Mouse (Mus musculus) ES-CJ7 (cell line): Measurements from ENCODE around the gene Krt222.
"Not testable (repeated sequence)": the region's sequence is repeated elsewhere in the genome, so short reads cannot be mapped to it uniquely, and the experiment has no call there.

ENCODE experiments used
- DNase-seq: peaks from one replicate; pipeline ENCODE4 v3.0.0; 2011; ENCODE audit warnings: low read depth, low spot score

Gene Krt222

GRCm38 (mm10) chr11:99243820-99244374 lies at the start of gene Krt222:
Krt222 (minus strand) TSS chr11:99244085.
- peak; percentile 88 for DNase-seq

DNA sequence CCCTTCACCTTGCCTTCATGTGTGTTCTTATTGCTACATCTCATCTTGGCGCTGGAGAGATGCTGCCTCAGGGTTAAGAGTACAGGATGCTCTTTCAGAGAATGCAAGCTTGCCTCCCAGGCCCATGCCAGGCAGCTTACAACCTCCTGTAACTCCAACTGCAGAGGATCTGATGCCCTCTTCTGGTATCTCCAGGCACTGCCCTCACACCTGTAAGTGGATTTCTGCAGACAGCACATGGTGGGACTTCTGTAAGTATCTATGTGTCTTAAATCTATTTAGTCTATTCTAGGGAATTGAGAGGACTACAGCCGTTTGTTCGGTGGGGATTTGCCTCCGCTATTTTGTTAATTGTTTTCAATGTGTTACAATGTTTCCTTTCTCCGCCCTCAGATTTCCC lies 49.0 kb upstream of the Krt222 start:
- peak; percentile 76 for DNase-seq

DNA sequence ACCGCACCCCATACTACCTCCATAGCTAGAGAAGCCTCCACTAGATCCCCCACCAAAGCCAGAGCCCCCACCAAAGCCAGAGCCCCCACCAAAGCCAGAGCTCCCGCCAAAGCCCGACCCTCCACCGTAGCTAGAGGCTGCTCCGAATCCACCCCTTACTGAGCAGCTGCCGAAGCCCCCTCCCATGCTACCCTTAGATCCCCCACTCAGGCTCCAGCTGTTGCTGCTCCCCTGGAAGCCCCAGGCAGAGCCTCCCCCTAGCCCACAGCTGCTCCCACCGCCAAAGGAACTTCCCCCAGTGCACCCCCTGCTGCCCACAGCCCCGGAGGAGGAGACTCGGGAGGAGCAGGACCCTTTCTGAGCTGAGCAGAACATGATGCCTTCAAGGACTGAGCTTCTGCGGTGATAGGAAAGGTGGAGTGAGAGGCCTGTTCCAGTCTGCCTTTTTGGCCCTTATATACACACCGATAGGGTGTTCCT lies 41.0 kb upstream of the Krt222 start, which contains the start of gene Krt24:
Gene Krt24, minus strand, starts transcription at position 430 of the 480 bp plus-strand sequence.
- no peak for DNase-seq

DNA sequence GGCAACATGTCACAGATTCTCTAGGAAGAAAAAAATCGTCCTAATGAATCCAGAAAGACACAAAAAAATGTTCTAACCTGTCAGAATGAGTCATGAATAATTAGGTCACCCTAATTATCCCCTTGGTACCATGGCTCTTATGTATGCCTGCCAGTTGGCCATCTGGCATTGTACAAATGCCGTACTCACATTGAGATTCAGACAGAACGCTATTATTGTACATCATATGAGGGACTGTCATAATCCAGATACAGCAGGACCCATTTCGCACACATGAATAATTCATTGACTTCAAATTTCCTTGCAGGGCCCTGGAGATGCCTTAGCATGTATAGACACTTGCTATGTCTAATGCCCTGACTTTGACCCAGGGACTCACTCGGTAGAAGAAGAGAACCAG lies 40.1 kb upstream of the Krt222 start:
- no peak for DNase-seq

- no peak for DNase-seq
These were observed 39.4 kb upstream of the Krt222 start for GRCm38 (mm10) chr11:99283334-99283733.

DNA sequence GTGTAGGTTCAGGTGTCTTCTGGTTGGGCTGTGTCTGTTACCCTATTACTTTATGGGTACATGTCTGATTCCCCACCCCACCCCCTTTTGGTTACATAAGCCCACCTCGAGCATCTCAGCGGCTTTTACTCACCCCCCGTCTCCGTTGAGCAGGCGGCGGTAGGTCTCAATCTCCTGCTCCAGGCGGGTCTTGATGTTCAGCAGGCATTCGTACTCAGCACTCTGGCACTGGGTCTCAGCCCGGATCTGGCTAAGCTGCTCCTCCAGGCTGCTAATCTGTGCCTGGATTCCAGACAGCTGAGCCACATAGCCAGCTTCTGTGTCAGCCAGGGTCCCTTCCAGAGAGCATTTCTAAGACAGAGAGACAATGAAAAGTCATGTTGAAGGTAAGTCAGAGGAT lies 37.2 kb upstream of the Krt222 start:
- no peak for DNase-seq

GRCm38 (mm10) chr11:99279986-99280385 lies 36.1 kb upstream of the Krt222 start:
- no peak for DNase-seq

DNA sequence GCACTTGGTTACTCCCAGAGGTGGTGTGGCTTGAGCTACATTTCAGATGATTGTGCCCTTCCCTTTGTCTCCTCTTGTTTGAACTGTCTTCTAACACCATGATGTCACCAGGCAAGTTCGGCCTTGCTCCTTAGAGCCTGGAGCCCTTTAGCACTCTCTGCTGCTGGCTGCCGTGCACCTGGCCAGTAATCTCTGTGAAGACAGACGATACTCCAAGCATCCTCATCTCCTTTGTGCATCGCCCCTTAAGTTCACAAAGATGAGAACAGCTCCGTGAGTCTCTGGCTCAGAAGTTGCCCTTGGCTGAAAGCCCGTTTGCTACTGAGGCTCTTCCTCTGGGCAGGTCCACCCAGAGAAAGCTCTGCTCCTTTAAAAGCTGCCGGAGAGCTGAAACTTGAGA lies 32.9 kb upstream of the Krt222 start:
- no peak for DNase-seq

DNA sequence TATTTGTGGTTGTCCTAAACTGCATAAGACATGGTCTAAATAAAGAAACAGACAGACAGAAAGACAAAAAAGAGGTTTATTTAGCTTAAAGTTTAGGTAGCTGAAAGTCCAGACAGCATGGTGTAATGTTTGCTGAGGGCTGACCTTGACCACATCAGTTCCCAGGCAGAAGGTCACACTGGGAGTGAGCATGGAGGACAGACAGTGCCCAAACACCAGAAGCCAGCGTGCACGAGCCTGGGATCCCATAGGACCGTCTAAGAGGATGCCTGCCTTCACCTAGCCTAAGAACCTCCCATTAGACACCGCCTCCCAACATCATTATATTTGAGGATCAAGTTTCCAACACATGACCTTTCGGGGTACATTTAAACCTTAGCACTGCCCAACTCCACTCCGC lies 31.7 kb upstream of the Krt222 start:
- DNase-seq, result no peak

GRCm38 (mm10) chr11:99272721-99273120 lies 28.8 kb upstream of the Krt222 start:
- no peak for DNase-seq

DNA sequence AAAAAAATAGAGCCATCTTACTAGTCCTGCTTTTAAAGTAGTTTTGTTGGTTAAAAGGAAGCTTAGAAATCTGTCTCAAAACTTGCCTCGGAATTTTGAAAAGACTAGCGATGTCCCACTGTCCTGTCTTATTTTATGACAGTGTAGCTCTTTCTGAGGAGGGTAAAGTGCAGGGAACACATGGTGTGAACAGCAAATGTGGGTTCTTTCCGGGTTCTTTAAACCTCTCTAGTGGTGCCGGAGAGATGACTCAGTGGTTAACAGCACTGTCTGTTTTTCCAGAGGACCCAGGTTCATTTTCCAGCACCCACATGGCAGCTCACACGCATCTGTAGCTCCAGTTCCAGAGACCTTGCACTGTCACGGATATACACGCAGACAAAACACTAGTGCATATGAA lies 25.3 kb upstream of the Krt222 start:
- DNase-seq, result no peak

DNA sequence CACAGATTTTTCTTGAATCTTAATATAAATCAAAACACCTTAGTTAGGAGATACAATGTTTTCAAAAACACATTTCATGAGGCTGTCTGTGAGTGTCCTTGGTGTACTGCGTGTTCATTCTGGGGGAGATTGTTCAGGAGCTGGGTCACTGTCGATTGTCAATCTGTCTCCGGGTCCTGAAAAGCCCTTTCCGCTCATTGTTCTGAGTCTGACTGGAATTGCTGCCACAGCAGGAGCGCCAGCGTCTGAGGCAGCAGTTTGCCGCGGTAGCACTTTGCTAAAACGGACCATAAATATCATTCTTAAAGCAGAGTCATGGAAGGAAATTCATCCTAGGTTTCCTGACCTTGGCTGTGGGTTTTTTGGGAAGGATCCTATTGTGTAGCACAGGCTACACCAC lies 21.9 kb upstream of the Krt222 start:
- no peak for DNase-seq

DNA sequence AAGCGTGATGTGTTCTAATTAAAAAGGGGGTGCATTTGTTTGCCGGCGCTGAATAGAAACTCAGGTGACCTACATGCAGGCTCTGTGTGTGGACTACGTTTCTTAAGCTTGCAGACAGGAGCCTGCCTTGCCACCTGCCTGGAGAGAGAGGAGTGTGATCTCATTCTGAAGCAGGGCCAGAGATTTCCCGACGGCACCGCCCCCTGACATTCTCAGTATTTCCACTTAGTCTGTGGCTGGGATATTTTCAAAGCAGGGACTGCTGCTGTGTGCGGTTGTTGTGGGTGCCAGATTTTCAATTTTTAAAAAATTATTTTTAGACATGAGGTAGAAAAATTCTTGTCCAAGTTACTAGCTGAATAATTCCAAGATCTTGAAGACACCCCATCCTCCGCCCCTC lies 21.3 kb upstream of the Krt222 start:
- no peak for DNase-seq

DNA sequence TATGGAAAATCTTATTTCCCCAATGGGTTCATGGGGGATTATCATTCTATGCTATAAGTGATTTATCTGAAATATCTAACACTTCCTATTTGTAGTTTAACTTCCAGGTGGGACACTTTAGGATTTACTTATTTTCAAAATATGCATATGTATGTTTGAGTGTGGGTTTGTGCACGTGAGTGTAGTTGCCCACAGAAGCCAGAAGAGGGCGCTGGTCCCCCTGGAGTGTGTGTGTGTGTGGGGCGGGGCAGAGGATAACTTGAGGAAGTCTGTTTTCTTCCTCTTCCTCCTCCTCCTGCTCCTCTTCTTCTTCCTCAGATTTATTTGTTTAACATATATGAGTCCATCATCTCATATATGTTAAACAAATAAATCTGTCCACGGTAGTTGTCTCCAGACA lies 12.3 kb upstream of the Krt222 start:
- DNase-seq, result no peak

- no peak for DNase-seq
These were observed 11.4 kb upstream of the Krt222 start for GRCm38 (mm10) chr11:99255316-99255715.

GRCm38 (mm10) chr11:99253893-99254292 lies 10.0 kb upstream of the Krt222 start:
- DNase-seq, result no peak

GRCm38 (mm10) chr11:99252671-99253070 lies 8.8 kb upstream of the Krt222 start:
- DNase-seq, result no peak

GRCm38 (mm10) chr11:99250666-99251065 lies 6.8 kb upstream of the Krt222 start:
- no peak for DNase-seq

GRCm38 (mm10) chr11:99250241-99250640 lies 6.4 kb upstream of the Krt222 start:
- no peak for DNase-seq

GRCm38 (mm10) chr11:99249115-99249514 lies 5.2 kb upstream of the Krt222 start:
- DNase-seq, result peak; percentile 55

DNA sequence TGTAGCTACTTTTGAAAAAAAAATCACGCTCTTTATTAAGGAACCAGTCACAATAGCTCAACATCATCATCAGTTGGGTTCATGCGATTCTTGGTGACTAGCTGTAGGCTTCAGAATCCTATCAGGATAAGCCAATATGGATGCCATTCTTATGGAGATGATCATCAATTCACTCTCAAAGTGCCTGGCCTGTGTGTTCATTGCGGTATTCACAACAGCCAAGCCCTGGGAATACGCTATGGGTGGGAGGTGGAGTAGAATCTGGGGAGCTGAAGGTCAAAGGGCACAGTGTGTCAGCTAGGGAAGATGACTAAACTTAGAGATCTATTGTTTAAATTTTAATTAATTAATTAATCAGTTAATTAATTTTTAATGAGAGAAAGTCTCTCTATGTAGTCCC lies 4.0 kb upstream of the Krt222 start:
- peak; percentile 46 for DNase-seq

DNA sequence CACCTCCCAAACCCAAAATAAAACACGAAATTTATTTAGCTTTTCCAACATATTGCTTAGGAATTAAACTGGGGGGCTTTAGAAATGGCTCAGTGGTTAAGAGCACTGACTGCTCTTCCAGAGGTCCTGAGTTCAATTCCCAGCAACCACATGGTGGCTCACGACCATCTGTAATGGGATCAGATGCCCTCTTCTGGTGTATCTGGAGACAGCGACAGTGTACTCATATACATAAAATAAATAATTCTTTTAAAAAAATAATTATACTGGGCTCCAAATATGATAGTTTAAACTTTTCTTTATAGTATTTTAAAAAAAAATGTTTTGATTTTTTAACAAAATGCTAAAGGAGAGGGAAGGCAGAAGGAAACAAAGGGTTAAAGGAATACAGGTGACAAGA lies 634 bp upstream of the Krt222 start:
- not testable (repeated sequence) for DNase-seq

- no peak for DNase-seq
These were observed 575 bp downstream of the Krt222 start for GRCm38 (mm10) chr11:99243200-99243819.

DNA sequence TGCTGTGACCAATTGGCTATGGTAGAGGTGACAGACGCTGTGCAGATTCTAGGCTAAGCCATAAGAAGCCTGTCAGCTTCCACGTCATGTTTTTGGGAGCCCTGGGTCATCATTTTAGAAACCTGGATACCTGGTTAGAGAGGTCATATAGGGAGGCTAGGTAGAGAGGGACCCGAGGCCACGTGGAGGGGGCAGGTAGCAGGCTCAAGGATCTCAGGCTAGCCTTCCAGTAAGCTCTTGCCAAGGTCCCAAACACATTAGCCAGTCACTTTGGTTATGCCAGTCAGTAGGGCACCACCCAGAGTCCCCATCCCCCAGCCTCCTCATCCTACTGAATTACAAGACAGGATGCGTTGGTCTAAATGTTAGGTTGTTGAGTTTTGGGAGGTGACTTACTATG lies 1.8 kb downstream of the Krt222 start:
- no peak for DNase-seq
